Mouse (Mus musculus) limb, embryonic 10.5 days (tissue): Measurements from ENCODE around the gene Ccdc182. TPM values are rescaled to one million over a fixed set of nuclear protein-coding genes. Genes with fewer than 3 reads are reported as not detected.

Experiments
- DNase-seq: peaks from one replicate; pipeline ENCODE4 v3.0.0-alpha.2; 2017; ENCODE audit warnings: low spot score
- H3K27ac ChIP-seq: fragments of 300-500 bp; sonication (generic); 2 replicates; pipeline ENCODE4 v1.5.1; 2016; ENCODE audit warnings: mild to moderate bottlenecking
- H3K27me3 ChIP-seq: fragments of 300-500 bp; sonication (generic); 2 replicates; pipeline ENCODE4 v1.6.1; 2016; ENCODE audit warnings: low read depth, mild to moderate bottlenecking; ENCODE audit not compliant: poor library complexity, severe bottlenecking
- H3K36me3 ChIP-seq: fragments of 300-500 bp; sonication (generic); 2 replicates; pipeline ENCODE4 v1.6.1; 2016; ENCODE audit warnings: mild to moderate bottlenecking, moderate library complexity
- H3K4me1 ChIP-seq: fragments of 300-500 bp; sonication (generic); 2 replicates; pipeline ENCODE4 v1.6.1; 2016
- H3K4me3 ChIP-seq: fragments of 300-500 bp; sonication (generic); 2 replicates; pipeline ENCODE4 v1.5.1; 2016; ENCODE audit warnings: mild to moderate bottlenecking, moderate library complexity
- H3K9me3 ChIP-seq: fragments of 300-500 bp; sonication (generic); replicated peaks from 2 replicates; pipeline ENCODE4 v1.6.1; 2016; ENCODE audit warnings: mild to moderate bottlenecking
- WGBS: fragments of 180-500 bp; shearing (Covaris S2); methylation state at CpG from one replicate; pipeline ENCODE4 v1.1.7; 2016; 5-methylcytosine and 5-hydroxymethylcytosine counted together
- polyA plus RNA-seq: library from polyadenylated mRNA; unstranded; fragments of >200 nt; fragmentation: Nextera tagmentation; extraction: Ambion mirVana; gene quantifications from 2 replicates; pipeline ENCODE4 v1.2.1, GENCODE M21; 2016

Gene Ccdc182
- polyA plus RNA-seq: not detected in 2 replicates

DNA sequence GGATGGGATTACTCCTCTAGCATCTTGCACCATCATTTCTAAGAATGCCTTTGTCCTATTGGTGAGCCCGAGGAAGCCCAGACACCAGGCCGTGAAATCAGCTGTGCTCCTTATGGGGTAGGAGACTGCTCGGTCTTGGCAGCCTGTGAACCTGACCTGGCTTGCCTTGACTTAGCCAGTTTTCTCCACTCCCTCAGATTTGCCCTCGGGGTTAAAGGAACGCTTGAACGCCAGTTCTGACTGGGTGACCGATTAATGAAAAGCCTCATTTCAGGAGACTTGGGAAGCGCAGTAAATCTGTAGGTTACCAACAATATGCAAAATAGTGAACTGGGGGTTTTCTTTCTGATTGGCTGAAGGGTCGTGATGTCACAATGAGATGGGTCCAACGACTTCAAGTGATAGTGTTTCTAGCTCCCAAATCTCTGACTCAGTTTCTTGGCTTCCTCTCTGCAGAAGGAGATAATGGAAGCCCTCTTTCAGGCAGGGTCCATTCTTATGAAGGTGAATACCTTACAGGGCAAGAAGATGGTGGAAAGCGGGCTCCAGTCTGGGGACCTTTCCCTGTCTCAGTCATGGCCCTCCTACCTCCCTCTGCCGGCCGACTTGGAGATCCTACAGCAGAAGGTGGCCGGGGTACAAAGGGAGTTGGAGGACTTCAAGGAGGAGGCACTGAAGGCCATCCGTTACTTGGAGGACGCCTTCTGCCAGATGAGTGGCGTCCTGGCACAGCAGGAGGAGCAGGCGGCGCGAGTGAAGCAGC, at the start of gene Ccdc182:
TSS of gene Ccdc182 (plus strand) at position 428 of the 763 bp plus-strand sequence.
- Histone ChIP-seq H3K9me3 (no peaks in the 10 kb centered on the region), H3K27ac (peak within 1 kb of the TSS; percentile 71), H3K27me3 (peaks cover 51% of the 10 kb centered on the region), H3K4me3 (peak within 1 kb of the TSS; percentile 47), H3K4me1 (peaks cover 53% of the 10 kb centered on the region), H3K36me3 (no peaks in the 10 kb centered on the region)
- peak; percentile 61 for DNase-seq
- 28% methylated on average over 20 of the region's 20 CpGs for WGBS

DNA sequence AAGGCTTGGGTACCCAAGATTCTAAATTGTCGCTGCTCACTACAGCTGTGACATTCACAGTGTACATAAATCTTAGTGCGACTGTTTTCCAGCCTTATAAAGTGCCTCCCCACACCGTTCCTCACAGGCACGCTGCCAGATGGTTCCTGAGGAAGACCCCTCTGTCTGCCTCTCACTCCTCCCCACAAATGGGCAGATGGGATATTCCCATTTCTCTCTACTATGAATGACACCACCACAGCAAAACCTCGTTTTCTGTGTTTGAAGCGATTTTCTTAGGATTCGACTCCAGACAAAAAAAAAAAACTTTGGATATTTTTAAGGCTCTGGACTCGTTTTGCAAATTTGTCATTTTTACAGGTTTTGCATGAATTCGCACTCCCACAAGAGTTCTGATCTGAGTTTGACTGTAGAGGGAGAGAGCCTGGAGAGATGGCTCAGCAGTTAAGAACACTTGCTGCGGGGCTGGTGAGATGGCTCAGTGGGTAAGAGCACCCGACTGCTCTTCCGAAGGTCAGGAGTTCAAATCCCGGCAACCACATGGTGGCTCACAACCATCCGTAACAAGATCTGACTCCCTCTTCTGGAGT, 48.2 kb upstream of the Ccdc182 start:
- 82% methylated on average over 14 of the region's 14 CpGs for WGBS
- no peaks in the 10 kb centered on the region; the same call in 1 of the 2 replicates for H3K27me3 ChIP-seq
- no peak overlapping the region for H3K27ac ChIP-seq
- no peaks in the 10 kb centered on the region for H3K9me3 ChIP-seq
- H3K36me3 ChIP-seq: no peaks in the 10 kb centered on the region
- no peak overlapping the region for H3K4me3 ChIP-seq
- H3K4me1 ChIP-seq: peaks cover 30% of the 10 kb centered on the region
- DNase-seq: no peak

- Histone ChIP-seq H3K9me3 (no peaks in the 10 kb centered on the region), H3K4me1 (peaks cover 34% of the 10 kb centered on the region), H3K4me3 (no peak overlapping the region), H3K27ac (no peak overlapping the region), H3K27me3 (peaks cover 10% of the 10 kb centered on the region; the same call in 1 of the 2 replicates), H3K36me3 (no peaks in the 10 kb centered on the region)
- no peak for DNase-seq
- 63% methylated on average over 5 of the region's 5 CpGs for WGBS
These were observed 45.2 kb upstream of the Ccdc182 start for GRCm38 (mm10) chr11:88248636-88249035.

GRCm38 (mm10) chr11:88250568-88250967, 43.3 kb upstream of the Ccdc182 start:
- no peak for DNase-seq
- WGBS: 89% methylated on average over 3 of the region's 3 CpGs
- no peaks in the 10 kb centered on the region for H3K9me3 ChIP-seq
- peaks cover 10% of the 10 kb centered on the region; the same call in 1 of the 2 replicates for H3K27me3 ChIP-seq
- peaks cover 40% of the 10 kb centered on the region for H3K4me1 ChIP-seq
- no peak overlapping the region for H3K27ac ChIP-seq
- H3K36me3 ChIP-seq: no peaks in the 10 kb centered on the region
- H3K4me3 ChIP-seq: no peak overlapping the region

GRCm38 (mm10) chr11:88251295-88251694, 42.6 kb upstream of the Ccdc182 start:
- no peak for DNase-seq
- Histone ChIP-seq H3K4me3 (no peak overlapping the region), H3K27me3 (peaks cover 13% of the 10 kb centered on the region; the same call in 1 of the 2 replicates), H3K9me3 (no peaks in the 10 kb centered on the region), H3K27ac (no peak overlapping the region), H3K4me1 (peaks cover 40% of the 10 kb centered on the region), H3K36me3 (no peaks in the 10 kb centered on the region)
- 83% methylated on average over 7 of the region's 7 CpGs for WGBS

GRCm38 (mm10) chr11:88251972-88252766, 41.7 kb upstream of the Ccdc182 start:
- H3K4me3 ChIP-seq: peak overlapping the region; percentile 26; the same call in 1 of the 2 replicates
- peaks cover 40% of the 10 kb centered on the region for H3K4me1 ChIP-seq
- H3K27ac ChIP-seq: peak overlapping the region; percentile 72
- H3K36me3 ChIP-seq: no peaks in the 10 kb centered on the region
- peaks cover 13% of the 10 kb centered on the region; the same call in 1 of the 2 replicates for H3K27me3 ChIP-seq
- H3K9me3 ChIP-seq: no peaks in the 10 kb centered on the region
- peak; percentile 95 for DNase-seq
- WGBS: 17% methylated on average over 22 of the region's 22 CpGs

DNA sequence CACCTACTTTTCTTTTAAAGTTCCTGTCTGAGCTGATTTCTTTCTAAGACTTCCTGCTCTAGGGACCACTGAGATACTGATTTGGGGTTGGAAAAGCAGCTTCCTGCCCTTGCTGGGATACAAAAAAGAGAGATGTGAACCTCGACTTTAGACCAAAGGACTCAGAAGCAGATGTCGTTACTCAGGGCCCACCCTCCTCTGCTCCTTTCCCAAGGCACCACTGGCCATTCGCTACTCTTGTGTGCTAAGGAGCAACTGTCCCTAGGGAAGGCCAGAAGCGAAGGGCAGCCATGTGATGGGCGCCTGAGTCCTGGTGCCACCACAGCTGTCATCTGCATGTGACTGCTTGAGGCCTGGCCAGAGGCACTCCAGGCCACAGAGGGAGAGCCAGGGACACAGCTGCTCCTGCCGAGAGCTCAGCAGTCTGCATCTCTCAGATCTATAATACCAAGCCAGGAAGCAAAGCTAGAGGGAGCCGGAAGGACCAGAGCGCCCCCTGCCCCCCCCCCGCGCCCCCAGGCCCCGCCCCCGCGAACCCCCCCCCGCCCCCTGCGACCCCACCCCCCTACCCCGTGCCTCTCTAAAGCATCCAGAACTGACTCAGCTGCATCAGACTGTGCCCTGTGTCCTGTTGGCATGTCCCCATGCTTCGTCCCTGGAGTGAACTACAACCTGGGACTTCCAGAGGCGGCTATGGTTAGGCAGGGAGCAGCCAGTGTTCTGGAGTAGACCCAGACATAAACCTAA, 40.9 kb upstream of the Ccdc182 start:
- Histone ChIP-seq H3K27ac (peak overlapping the region; percentile 72), H3K9me3 (no peaks in the 10 kb centered on the region), H3K4me1 (peaks cover 40% of the 10 kb centered on the region), H3K36me3 (no peaks in the 10 kb centered on the region), H3K27me3 (peaks cover 13% of the 10 kb centered on the region; the same call in 1 of the 2 replicates), H3K4me3 (peak overlapping the region; percentile 13; the same call in 1 of the 2 replicates)
- 17% methylated on average over 18 of the region's 18 CpGs for WGBS
- DNase-seq: no peak

DNA sequence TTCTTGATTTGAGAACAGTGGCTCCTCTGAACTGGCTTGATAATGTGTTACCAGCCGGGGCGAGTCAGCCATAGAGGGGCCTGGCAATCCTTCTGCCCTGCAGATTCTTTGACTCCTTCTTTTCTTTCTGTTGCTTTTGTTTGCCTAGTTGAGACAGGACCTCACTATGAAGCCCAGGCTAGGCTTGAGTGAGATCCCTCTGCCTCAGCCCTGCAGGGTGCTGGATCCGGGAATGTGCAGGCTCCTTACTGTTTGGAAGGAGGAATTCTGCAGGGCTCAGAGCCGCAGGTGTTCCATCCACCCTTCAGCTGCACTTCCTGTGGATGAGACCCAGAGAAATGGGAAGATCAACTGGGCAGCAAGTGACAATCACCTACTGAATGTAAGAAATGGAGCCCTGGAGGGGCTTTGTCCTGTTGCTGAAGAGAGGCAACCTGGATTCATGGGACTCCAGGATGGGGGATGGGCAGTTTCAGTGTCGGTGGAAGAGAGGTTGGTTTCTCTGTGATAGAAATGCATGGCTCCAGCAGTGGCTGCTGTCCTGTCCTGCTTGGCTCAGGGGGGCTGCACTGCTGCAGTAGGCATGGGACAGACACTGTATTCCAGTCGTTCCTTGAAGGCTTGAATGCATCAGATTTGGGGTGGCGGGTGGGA, 40.2 kb upstream of the Ccdc182 start:
- Histone ChIP-seq H3K27ac (peak overlapping the region; percentile 72), H3K4me3 (no peak overlapping the region), H3K4me1 (peaks cover 34% of the 10 kb centered on the region), H3K36me3 (no peaks in the 10 kb centered on the region), H3K27me3 (peaks cover 13% of the 10 kb centered on the region; the same call in 1 of the 2 replicates), H3K9me3 (no peaks in the 10 kb centered on the region)
- no peak for DNase-seq
- WGBS: 51% methylated on average over 7 of the region's 7 CpGs

- H3K27ac ChIP-seq: no peak overlapping the region
- H3K4me3 ChIP-seq: no peak overlapping the region
- 89% methylated on average over 4 of the region's 4 CpGs for WGBS
- H3K9me3 ChIP-seq: no peaks in the 10 kb centered on the region
- H3K27me3 ChIP-seq: peaks cover 9% of the 10 kb centered on the region; the same call in 1 of the 2 replicates
- no peaks in the 10 kb centered on the region for H3K36me3 ChIP-seq
- H3K4me1 ChIP-seq: peaks cover 27% of the 10 kb centered on the region
- DNase-seq: no peak
These were observed 36.2 kb upstream of the Ccdc182 start for GRCm38 (mm10) chr11:88257700-88258099.

DNA sequence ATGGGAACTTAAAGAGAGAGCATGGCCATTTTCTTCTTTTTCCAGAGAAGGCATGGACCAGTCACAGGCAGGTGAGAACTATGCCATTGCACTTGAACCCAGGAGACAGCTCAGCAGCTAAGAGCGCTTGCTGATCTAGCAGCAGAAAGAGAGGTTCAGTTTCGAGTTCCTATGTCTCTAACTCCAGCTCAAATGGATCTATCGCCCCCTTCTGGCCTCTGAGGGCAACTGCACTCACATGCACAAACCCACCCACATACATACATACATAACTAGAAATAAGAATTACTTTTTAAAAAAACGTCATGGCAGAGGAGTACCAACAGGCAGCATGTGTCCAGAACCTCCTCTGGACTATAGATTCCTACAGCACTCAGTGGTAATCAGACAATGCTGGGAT, 35.6 kb upstream of the Ccdc182 start:
- H3K4me1 ChIP-seq: peaks cover 22% of the 10 kb centered on the region
- peaks cover 9% of the 10 kb centered on the region; the same call in 1 of the 2 replicates for H3K27me3 ChIP-seq
- DNase-seq: no peak
- H3K27ac ChIP-seq: no peak overlapping the region
- no peaks in the 10 kb centered on the region for H3K9me3 ChIP-seq
- WGBS: 81% methylated on average over 4 of the region's 4 CpGs
- no peaks in the 10 kb centered on the region for H3K36me3 ChIP-seq
- no peak overlapping the region for H3K4me3 ChIP-seq

GRCm38 (mm10) chr11:88260463-88260862, 33.4 kb upstream of the Ccdc182 start:
- Histone ChIP-seq H3K4me1 (peaks cover 12% of the 10 kb centered on the region; the same call in 1 of the 2 replicates), H3K36me3 (no peaks in the 10 kb centered on the region), H3K27ac (no peak overlapping the region), H3K4me3 (no peak overlapping the region), H3K27me3 (peaks cover 9% of the 10 kb centered on the region; the same call in 1 of the 2 replicates), H3K9me3 (no peaks in the 10 kb centered on the region)
- 48% methylated on average over 7 of the region's 7 CpGs for WGBS
- no peak for DNase-seq

- no peaks in the 10 kb centered on the region for H3K36me3 ChIP-seq
- WGBS: 86% methylated on average over 5 of the region's 5 CpGs
- no peak for DNase-seq
- no peak overlapping the region for H3K4me3 ChIP-seq
- no peak overlapping the region for H3K27ac ChIP-seq
- 0 out of 2 replicates have a peak, but pooled peaks cover 11% of the 10 kb centered on the region for H3K27me3 ChIP-seq
- no peaks in the 10 kb centered on the region for H3K9me3 ChIP-seq
- peaks cover 19% of the 10 kb centered on the region for H3K4me1 ChIP-seq
These were observed 29.0 kb upstream of the Ccdc182 start for GRCm38 (mm10) chr11:88264889-88265288.
